Mouse (Mus musculus) embryonic facial prominence, embryonic 15.5 days (tissue): Measurements from ENCODE around the gene Mdh2. TPM values are rescaled to one million over a fixed set of nuclear protein-coding genes. Genes with fewer than 3 reads are reported as not detected.
A peak's percentile ranks its signal among the peaks of the same experiment; 100 is the strongest.

Experiments used
- ATAC-seq: fragments of 200-750 bp; cut with Nextera tagmentation; 2 replicates; pipeline ENCODE4 v1.8.0; 2017; ENCODE audit warnings: low read depth, moderate TSS enrichment; ENCODE audit not compliant: insufficient number of reproducible peaks, low FRiP score, low TSS enrichment
- H3K27ac ChIP-seq: fragments of 300-500 bp; sonication (generic); replicated peaks from 2 replicates; pipeline ENCODE4 v1.5.1; 2015; ENCODE audit warnings: mild to moderate bottlenecking, inconsistent platforms
- H3K27me3 ChIP-seq: fragments of 300-500 bp; sonication (generic); 2 replicates; pipeline ENCODE4 v1.6.1; 2015; ENCODE audit warnings: inconsistent platforms
- H3K36me3 ChIP-seq: fragments of 300-500 bp; sonication (generic); 2 replicates; pipeline ENCODE4 v1.6.1; 2015; ENCODE audit warnings: mild to moderate bottlenecking, inconsistent platforms
- H3K4me1 ChIP-seq: fragments of 300-500 bp; sonication (generic); 2 replicates; pipeline ENCODE4 v1.6.1; 2015; ENCODE audit warnings: inconsistent platforms
- H3K4me2 ChIP-seq: fragments of 300-500 bp; sonication (generic); replicated peaks from 2 replicates; pipeline ENCODE4 v1.6.1; 2015; ENCODE audit warnings: mild to moderate bottlenecking, inconsistent platforms
- H3K4me3 ChIP-seq: fragments of 300-500 bp; sonication (generic); replicated peaks from 2 replicates; pipeline ENCODE4 v1.5.1; 2015; ENCODE audit warnings: mild to moderate bottlenecking, inconsistent platforms
- H3K9ac ChIP-seq: fragments of 300-500 bp; sonication (generic); 2 replicates; pipeline ENCODE4 v1.6.1; 2015; ENCODE audit warnings: inconsistent platforms
- H3K9me3 ChIP-seq: fragments of 300-500 bp; sonication (generic); replicated peaks from 2 replicates; pipeline ENCODE4 v1.6.1; 2016; ENCODE audit warnings: inconsistent platforms
- WGBS: fragments of 180-500 bp; shearing (Covaris S2); methylation state at CpG from one replicate; pipeline ENCODE4 v1.1.7; 2015; 5-methylcytosine and 5-hydroxymethylcytosine counted together
- microRNA-seq: library from miRNA; unstranded; fragments of <30 nt; microRNA quantifications from one replicate; pipeline ENCODE4, GENCODE M21; 2016; ENCODE audit warnings: borderline number of aligned reads
- polyA plus RNA-seq: library from polyadenylated mRNA; unstranded; fragments of >200 nt; fragmentation: Nextera tagmentation; extraction: Ambion mirVana; gene quantifications from 2 replicates; pipeline ENCODE4 v1.2.1, GENCODE M21; 2015

Gene Mdh2
- polyA plus RNA-seq, 1 experiment from 2014 or later, result 482 TPM

- peak overlapping the region; percentile 92; the same call in 1 of the 2 replicates for H3K4me2 ChIP-seq
- no peak overlapping the region for H3K9ac ChIP-seq
- peak overlapping the region; percentile 49; the same call in 1 of the 2 replicates for H3K4me3 ChIP-seq
- no peak overlapping the region for H3K27ac ChIP-seq
- H3K9me3 ChIP-seq, result no peaks in the 10 kb centered on the region
- peaks cover 16% of the 10 kb centered on the region for H3K4me1 ChIP-seq
- ATAC-seq, result no peak
- peaks cover 19% of the 10 kb centered on the region; the same call in 1 of the 2 replicates for H3K27me3 ChIP-seq
- no peaks in the 10 kb centered on the region for H3K36me3 ChIP-seq
- WGBS, result 20% methylated on average over 12 of the region's 12 CpGs
Measured at GRCm38 (mm10) chr5:135835981-135836380, 57.7 kb downstream of the Mdh2 start.

Small RNA genes lying within 50 kb of the gene (microRNA-seq; reads per million reads assigned to microRNA genes)
- gene Gm23268, result not detected
- not detected for gene Mir7034

Other genes with a start within 250 kb of the Mdh2 start
- gene Hip1, start 233.4 kb upstream of the Mdh2 start, polyA plus RNA-seq, result 32.0 and 35.6 TPM in 2 replicates
- not detected in 2 replicates for gene Ccl26, start 214.9 kb upstream of the Mdh2 start, polyA plus RNA-seq
- gene Ccl24, start 205.4 kb upstream of the Mdh2 start, polyA plus RNA-seq, result 2.7 and 2.8 TPM in 2 replicates
- gene Rhbdd2, start 145.9 kb upstream of the Mdh2 start, polyA plus RNA-seq, result 35.6 and 39.9 TPM in 2 replicates
- gene Por, start 108.4 kb upstream of the Mdh2 start, polyA plus RNA-seq, result 87.2 and 99.7 TPM in 2 replicates
- 38.7 and 42.7 TPM in 2 replicates for gene Tmem120a, start 34.0 kb upstream of the Mdh2 start, polyA plus RNA-seq
- 1.9 and 3.1 TPM in 2 replicates for gene Styxl1, start 95 bp upstream of the Mdh2 start, polyA plus RNA-seq
- 0.83 and 1.1 TPM in 2 replicates for gene Srrm3, start 28.4 kb downstream of the Mdh2 start, polyA plus RNA-seq
- gene Hspb1, start 109.4 kb downstream of the Mdh2 start, polyA plus RNA-seq, result 803 and 821 TPM in 2 replicates
- 149 and 156 TPM in 2 replicates for gene Ywhag, start 156.1 kb downstream of the Mdh2 start, polyA plus RNA-seq
- 2.8 and 3.4 TPM in 2 replicates for gene Ssc4d, start 196.1 kb downstream of the Mdh2 start, polyA plus RNA-seq
- 0.40 and 0.83 TPM in 2 replicates for gene Zp3, start 201.6 kb downstream of the Mdh2 start, polyA plus RNA-seq
- gene Dtx2, start 216.3 kb downstream of the Mdh2 start, polyA plus RNA-seq, result 35.0 and 36.5 TPM in 2 replicates